Mouse (Mus musculus): ENCODE results near the gene Has1. TPM values are rescaled to one million over a fixed set of nuclear protein-coding genes. Genes with fewer than 3 reads are reported as not detected.

Has1 gene
- polyA plus RNA-seq, 1 experiment = not detected

- Histone ChIP-seq H3K4me1 (ENCODE audit: control insufficient read depth) (no peaks in the 10 kb centered on the region), H3K9me3 (ENCODE audit: control insufficient read depth, low read length) (no peaks in the 10 kb centered on the region), H3K36me3 (ENCODE audit: control insufficient read depth) (no peaks in the 10 kb centered on the region), H3K4me3 (replicated peaks) (no peak overlapping the region), H3K27me3 (ENCODE audit: control insufficient read depth) (no peaks in the 10 kb centered on the region)
- TF ChIP-seq GATA1 (IDR thresholded peaks at IDR 0.05; ENCODE audit: low read length) (no peak), TAL1 (IDR thresholded peaks at IDR 0.05; ENCODE audit: low read length) (no peak)
These were observed 16.7 kb upstream of the Has1 start for GRCm38 (mm10) chr17:17871697-17872096.

DNA sequence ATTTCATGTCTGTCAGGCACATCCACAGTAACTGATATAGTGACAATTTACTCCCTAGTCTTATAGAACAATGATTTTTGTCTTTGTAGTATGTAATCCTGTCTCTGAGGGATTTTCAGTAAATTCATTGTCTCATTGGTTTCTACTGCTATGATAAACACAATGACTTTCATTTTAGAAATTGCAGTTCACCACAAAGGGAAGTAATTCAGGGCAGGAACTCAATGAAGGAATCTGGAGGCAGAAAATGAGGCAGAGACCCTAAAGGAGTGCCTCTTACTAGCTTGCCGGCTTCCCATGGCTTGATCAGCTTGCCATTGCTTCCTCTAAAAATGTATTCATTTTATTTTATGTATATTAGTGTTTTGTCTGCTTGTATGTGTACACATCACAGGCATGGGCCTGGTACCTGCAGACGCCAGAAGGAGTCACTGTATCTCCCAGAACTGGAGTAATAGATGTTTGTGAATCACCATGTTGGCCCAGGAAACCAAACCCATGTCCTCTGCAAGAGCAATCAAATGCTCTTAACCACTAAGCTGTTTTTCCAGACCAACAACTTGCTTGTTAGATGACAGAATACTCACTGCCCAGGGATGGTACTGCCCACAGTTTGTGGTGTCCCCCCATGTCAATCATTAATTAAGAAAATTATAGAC is 16.0 kb upstream of the Has1 start:
- no peak overlapping the region for H3K4me3 ChIP-seq (replicated peaks)
- no peaks in the 10 kb centered on the region for H3K36me3 ChIP-seq (ENCODE audit: control insufficient read depth)
- no peaks in the 10 kb centered on the region for H3K9me3 ChIP-seq (ENCODE audit: control insufficient read depth, low read length)
- H3K4me1 ChIP-seq (ENCODE audit: control insufficient read depth) = no peaks in the 10 kb centered on the region
- H3K27me3 ChIP-seq (ENCODE audit: control insufficient read depth) = no peaks in the 10 kb centered on the region
- no peak for TF ChIP-seq TAL1 (IDR thresholded peaks at IDR 0.05; ENCODE audit: low read length)

DNA sequence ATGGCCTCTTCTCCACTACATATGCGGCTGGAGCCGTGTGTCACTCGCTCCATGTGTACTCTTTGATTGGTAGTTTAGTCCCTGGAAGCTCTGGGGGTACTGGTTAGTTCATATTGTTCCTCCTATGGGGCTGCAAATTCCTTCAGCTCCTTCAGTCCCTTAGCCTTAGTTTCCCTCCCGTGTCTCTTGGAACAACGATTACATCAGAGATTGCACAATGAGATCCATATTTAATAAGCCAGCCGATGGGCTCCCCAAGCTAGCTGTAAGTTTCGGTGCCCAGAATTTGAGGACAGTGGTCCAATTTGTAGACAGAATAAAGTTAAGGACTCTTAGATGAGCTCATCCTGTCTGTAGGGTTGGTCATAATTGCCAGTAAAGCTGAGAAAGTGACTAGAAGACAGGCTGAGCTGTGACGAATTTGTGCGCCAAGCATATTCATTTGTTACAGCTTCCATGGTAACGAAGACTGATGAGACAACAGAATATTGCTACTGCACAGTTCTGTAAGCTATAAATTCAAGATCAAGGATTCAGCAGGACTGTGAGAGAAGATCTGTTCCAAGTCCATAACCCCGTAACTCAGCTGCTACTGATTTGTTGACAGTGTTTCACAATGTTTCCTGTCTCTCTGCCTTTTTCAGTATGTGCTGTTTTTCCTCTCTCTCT is 11.9 kb upstream of the Has1 start:
- Histone ChIP-seq H3K36me3 (ENCODE audit: control insufficient read depth) (no peaks in the 10 kb centered on the region), H3K4me1 (ENCODE audit: control insufficient read depth) (no peaks in the 10 kb centered on the region), H3K4me3 (replicated peaks) (no peak overlapping the region), H3K27me3 (ENCODE audit: control insufficient read depth) (no peaks in the 10 kb centered on the region), H3K9me3 (ENCODE audit: control insufficient read depth, low read length) (no peaks in the 10 kb centered on the region)
- TF ChIP-seq TAL1 (IDR thresholded peaks at IDR 0.05; ENCODE audit: low read length) = no peak
- no peak for TF ChIP-seq GATA1 (IDR thresholded peaks at IDR 0.05; ENCODE audit: low read length)

DNA sequence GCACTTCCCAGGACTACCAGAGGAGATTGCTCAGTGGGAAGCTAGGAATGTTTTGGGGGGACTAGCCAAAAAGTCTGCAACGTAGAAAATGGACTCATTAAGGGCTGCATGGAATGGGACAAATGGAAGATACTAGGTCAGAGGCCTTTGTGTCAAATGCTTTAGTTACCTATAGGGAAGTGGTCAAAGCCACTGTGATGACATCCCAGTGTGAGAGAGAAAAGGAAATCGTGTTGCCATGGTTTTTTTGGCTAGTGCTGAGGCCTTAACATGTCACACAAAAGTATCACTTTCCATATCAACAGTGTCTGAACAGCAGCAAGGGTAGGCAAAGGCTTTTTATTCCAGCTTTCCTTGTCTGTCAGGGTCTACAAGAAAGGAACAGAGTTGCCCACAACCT is 10.2 kb upstream of the Has1 start:
- H3K36me3 ChIP-seq (ENCODE audit: control insufficient read depth) = no peaks in the 10 kb centered on the region
- TF ChIP-seq TAL1 (IDR thresholded peaks at IDR 0.05; ENCODE audit: low read length) (no peak), GATA1 (IDR thresholded peaks at IDR 0.05; ENCODE audit: low read length) (no peak)
- H3K9me3 ChIP-seq (ENCODE audit: control insufficient read depth, low read length) = no peaks in the 10 kb centered on the region

DNA sequence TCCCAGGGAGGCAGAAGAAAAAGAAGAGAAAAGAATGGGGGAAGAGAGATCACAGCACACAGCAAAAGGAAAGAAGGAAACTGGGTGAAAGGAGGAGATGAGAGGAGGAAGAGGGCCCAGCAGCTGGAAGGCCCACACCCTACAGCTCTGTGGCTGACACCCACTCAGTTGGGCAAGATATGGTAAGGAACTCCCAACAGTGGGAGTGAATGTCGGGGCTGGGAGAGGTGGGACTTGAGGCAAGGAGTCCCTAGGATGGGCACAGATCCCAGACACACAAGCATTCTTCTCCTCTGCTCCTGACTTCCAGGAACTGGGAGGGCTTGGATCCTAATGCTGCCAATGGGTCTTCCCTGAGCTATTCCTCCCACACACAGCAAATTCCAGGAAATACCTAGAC is 7.4 kb upstream of the Has1 start:
- Histone ChIP-seq H3K4me3 (replicated peaks) (no peak overlapping the region), H3K36me3 (ENCODE audit: control insufficient read depth) (no peaks in the 10 kb centered on the region), H3K4me1 (ENCODE audit: control insufficient read depth) (no peaks in the 10 kb centered on the region), H3K27me3 (ENCODE audit: control insufficient read depth) (no peaks in the 10 kb centered on the region), H3K9me3 (ENCODE audit: control insufficient read depth, low read length) (no peaks in the 10 kb centered on the region)
- TF ChIP-seq GATA1 (IDR thresholded peaks at IDR 0.05; ENCODE audit: low read length) = no peak
- no peak for TF ChIP-seq TAL1 (IDR thresholded peaks at IDR 0.05; ENCODE audit: low read length)

More for the DNA sequence above, 10.2 kb upstream of the Has1 start:
- H3K27me3 ChIP-seq (ENCODE audit: control insufficient read depth) = no peaks in the 10 kb centered on the region
- no peaks in the 10 kb centered on the region for H3K4me1 ChIP-seq (ENCODE audit: control insufficient read depth)
- H3K4me3 ChIP-seq (replicated peaks) = no peak overlapping the region

DNA sequence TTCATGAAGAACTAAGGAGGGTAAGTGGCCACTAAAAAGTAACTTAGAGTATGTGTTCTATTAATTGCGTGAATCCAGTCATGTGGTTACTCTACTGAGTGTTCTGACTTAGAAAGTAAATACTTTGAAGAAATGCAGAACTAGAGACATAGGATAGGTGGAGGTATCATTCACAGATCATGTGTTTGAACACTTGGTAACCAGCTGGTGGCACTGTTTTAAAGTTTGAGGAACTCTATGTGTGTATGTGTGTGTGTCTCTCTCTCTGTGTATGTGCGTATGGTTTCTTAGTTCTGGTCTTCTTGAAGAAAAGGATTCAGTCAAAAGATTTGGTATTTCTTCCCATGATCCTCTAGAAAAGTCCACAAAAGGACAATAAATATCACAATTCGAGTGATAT is 5.1 kb upstream of the Has1 start:
- Histone ChIP-seq H3K27me3 (ENCODE audit: control insufficient read depth) (no peaks in the 10 kb centered on the region), H3K36me3 (ENCODE audit: control insufficient read depth) (no peaks in the 10 kb centered on the region), H3K4me1 (ENCODE audit: control insufficient read depth) (no peaks in the 10 kb centered on the region), H3K9me3 (ENCODE audit: control insufficient read depth, low read length) (no peaks in the 10 kb centered on the region), H3K4me3 (replicated peaks) (no peak overlapping the region)
- TF ChIP-seq GATA1 (IDR thresholded peaks at IDR 0.05; ENCODE audit: low read length) (no peak), TAL1 (IDR thresholded peaks at IDR 0.05; ENCODE audit: low read length) (no peak)

GRCm38 (mm10) chr17:17857446-17857845 is 2.4 kb upstream of the Has1 start:
- TF ChIP-seq TAL1 (IDR thresholded peaks at IDR 0.05; ENCODE audit: low read length) = no peak
- TF ChIP-seq GATA1 (IDR thresholded peaks at IDR 0.05; ENCODE audit: low read length) = no peak
- no peaks in the 10 kb centered on the region for H3K36me3 ChIP-seq (ENCODE audit: control insufficient read depth)
- H3K4me3 ChIP-seq (replicated peaks) = no peak overlapping the region
- H3K4me1 ChIP-seq (ENCODE audit: control insufficient read depth) = no peaks in the 10 kb centered on the region
- no peaks in the 10 kb centered on the region for H3K9me3 ChIP-seq (ENCODE audit: control insufficient read depth, low read length)
- no peaks in the 10 kb centered on the region for H3K27me3 ChIP-seq (ENCODE audit: control insufficient read depth)

DNA sequence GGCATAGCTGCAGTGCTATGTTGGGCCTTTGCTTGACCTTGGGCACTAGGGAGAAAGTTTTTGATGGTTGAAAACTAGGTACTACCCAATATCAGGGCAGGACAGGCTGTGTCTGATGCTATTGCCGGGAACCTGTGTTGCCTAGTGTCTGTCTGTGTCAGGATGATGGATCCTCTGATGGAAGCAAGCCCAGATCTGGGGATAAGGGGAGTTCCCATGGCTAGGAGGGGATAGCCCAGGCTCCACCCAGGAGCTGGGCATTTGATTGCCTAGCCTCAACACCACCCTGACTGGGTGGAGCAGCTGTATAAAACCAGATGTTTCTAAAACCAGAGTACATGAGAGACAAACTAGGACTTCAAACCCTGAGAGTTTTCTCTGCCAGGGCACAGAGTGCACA is 1.6 kb upstream of the Has1 start:
- no peaks in the 10 kb centered on the region for H3K36me3 ChIP-seq (ENCODE audit: control insufficient read depth)
- no peaks in the 10 kb centered on the region for H3K9me3 ChIP-seq (ENCODE audit: control insufficient read depth, low read length)
- H3K4me1 ChIP-seq (ENCODE audit: control insufficient read depth) = no peaks in the 10 kb centered on the region
- TF ChIP-seq GATA1 (IDR thresholded peaks at IDR 0.05; ENCODE audit: low read length) (no peak), TAL1 (IDR thresholded peaks at IDR 0.05; ENCODE audit: low read length) (no peak)
- 0 out of 2 replicates have a peak, but pooled peaks cover under 1% of the 10 kb centered on the region for H3K27me3 ChIP-seq (ENCODE audit: control insufficient read depth)
- no peak overlapping the region for H3K4me3 ChIP-seq (replicated peaks)

GRCm38 (mm10) chr17:17849906-17850712 is 4.9 kb downstream of the Has1 start:
- Histone ChIP-seq H3K4me3 (replicated peaks) (no peak overlapping the region), H3K27me3 (ENCODE audit: control insufficient read depth) (peaks cover 18% of the 10 kb centered on the region), H3K4me1 (ENCODE audit: control insufficient read depth) (peaks cover 7% of the 10 kb centered on the region), H3K36me3 (ENCODE audit: control insufficient read depth) (no peaks in the 10 kb centered on the region), H3K9me3 (ENCODE audit: control insufficient read depth, low read length) (no peaks in the 10 kb centered on the region)
- TF ChIP-seq TAL1 (IDR thresholded peaks at IDR 0.05; ENCODE audit: low read length) (no peak), GATA1 (IDR thresholded peaks at IDR 0.05; ENCODE audit: low read length) (no peak)
